Mouse (Mus musculus) retina, postnatal 1 day (tissue): ENCODE data around the gene Ubfd1.

Source experiments
- DNase-seq: peaks from one replicate; pipeline ENCODE4 v3.0.0-alpha.2; 2012

The Ubfd1 gene

GRCm38 (mm10) chr7:122066945-122067516, at the start of gene Ubfd1, which contains the start of gene Ears2:
Gene Ubfd1, plus strand, starts transcription at chr7:122067175.
Gene Ears2, minus strand, starts transcription at chr7:122067263.
- peak; percentile 99 for DNase-seq

- DNase-seq, result no peak
Measured at GRCm38 (mm10) chr7:122018247-122018646, 48.7 kb upstream of the Ubfd1 start.

- DNase-seq, result no peak
Measured at GRCm38 (mm10) chr7:122018978-122019377, 48.0 kb upstream of the Ubfd1 start.

- DNase-seq, result no peak
Measured at GRCm38 (mm10) chr7:122020273-122020666, 46.7 kb upstream of the Ubfd1 start.

- peak; percentile 92 for DNase-seq
Measured at GRCm38 (mm10) chr7:122020667-122021354, 46.2 kb upstream of the Ubfd1 start, which contains the start of gene Gga2. Gene Gga2, minus strand, starts transcription at chr7:122021222.

- DNase-seq, result no peak
Measured at GRCm38 (mm10) chr7:122022131-122022530, 44.8 kb upstream of the Ubfd1 start.

GRCm38 (mm10) chr7:122033371-122033770, 33.6 kb upstream of the Ubfd1 start:
- no peak for DNase-seq

- no peak for DNase-seq
Measured at GRCm38 (mm10) chr7:122034348-122034747, 32.6 kb upstream of the Ubfd1 start.

GRCm38 (mm10) chr7:122044106-122044505, 22.9 kb upstream of the Ubfd1 start:
- no peak for DNase-seq

- DNase-seq, result no peak
Measured at GRCm38 (mm10) chr7:122045181-122045634, 21.8 kb upstream of the Ubfd1 start.

GRCm38 (mm10) chr7:122045711-122046110, 21.3 kb upstream of the Ubfd1 start:
- DNase-seq, result no peak

- no peak for DNase-seq
Measured at GRCm38 (mm10) chr7:122046813-122047212, 20.2 kb upstream of the Ubfd1 start.

GRCm38 (mm10) chr7:122048191-122048590, 18.8 kb upstream of the Ubfd1 start:
- no peak for DNase-seq

GRCm38 (mm10) chr7:122050834-122051233, 16.1 kb upstream of the Ubfd1 start:
- DNase-seq, result no peak

- no peak for DNase-seq
Measured at GRCm38 (mm10) chr7:122056633-122057032, 10.3 kb upstream of the Ubfd1 start.

GRCm38 (mm10) chr7:122065656-122066055, 1.3 kb upstream of the Ubfd1 start:
- no peak for DNase-seq

- DNase-seq, result no peak
Measured at GRCm38 (mm10) chr7:122066102-122066944, 652 bp upstream of the Ubfd1 start.

- DNase-seq, result no peak
Measured at GRCm38 (mm10) chr7:122067517-122068381, 774 bp downstream of the Ubfd1 start.

GRCm38 (mm10) chr7:122074374-122074773, 7.4 kb downstream of the Ubfd1 start:
- no peak for DNase-seq

GRCm38 (mm10) chr7:122079798-122080554, 13.0 kb downstream of the Ubfd1 start:
- DNase-seq, result no peak

GRCm38 (mm10) chr7:122081071-122081470, 14.1 kb downstream of the Ubfd1 start:
- no peak for DNase-seq
